Mouse (Mus musculus) lung, postnatal 10 days (tissue): ENCODE results near the gene Trappc10.
A peak's percentile ranks its signal among the peaks of the same experiment; 100 is the strongest.

Source experiments
- DNase-seq: peaks from one replicate; pipeline ENCODE4 v3.0.0; 2021

Gene Trappc10

GRCm38 (mm10) chr10:78244438-78245224 is at the start of gene Trappc10:
TSS of gene Trappc10 (minus strand) at chr10:78244641.
- peak; percentile 92 for DNase-seq

- no peak for DNase-seq
Observed at GRCm38 (mm10) chr10:78293576-78293975, 49.1 kb upstream of the Trappc10 start.

GRCm38 (mm10) chr10:78292381-78292780 is 47.9 kb upstream of the Trappc10 start:
- DNase-seq = no peak

GRCm38 (mm10) chr10:78290730-78291535 is 46.5 kb upstream of the Trappc10 start:
- no peak for DNase-seq

GRCm38 (mm10) chr10:78288896-78289295 is 44.5 kb upstream of the Trappc10 start:
- DNase-seq = no peak

- no peak for DNase-seq
Observed at GRCm38 (mm10) chr10:78288135-78288534, 43.7 kb upstream of the Trappc10 start.

GRCm38 (mm10) chr10:78287465-78288132 is 43.2 kb upstream of the Trappc10 start:
- no peak for DNase-seq

- no peak for DNase-seq
Observed at GRCm38 (mm10) chr10:78285959-78286358, 41.5 kb upstream of the Trappc10 start.

- DNase-seq = no peak
Observed at GRCm38 (mm10) chr10:78285409-78285808, 41.0 kb upstream of the Trappc10 start.

- DNase-seq = no peak
Observed at GRCm38 (mm10) chr10:78284812-78285211, 40.4 kb upstream of the Trappc10 start.

- no peak for DNase-seq
Observed at GRCm38 (mm10) chr10:78282411-78282810, 38.0 kb upstream of the Trappc10 start.

GRCm38 (mm10) chr10:78280486-78280885 is 36.0 kb upstream of the Trappc10 start:
- DNase-seq = no peak

GRCm38 (mm10) chr10:78279210-78279609 is 34.8 kb upstream of the Trappc10 start:
- peak; percentile 71 for DNase-seq

- no peak for DNase-seq
Observed at GRCm38 (mm10) chr10:78277835-78278234, 33.4 kb upstream of the Trappc10 start.

- no peak for DNase-seq
Observed at GRCm38 (mm10) chr10:78276242-78276641, 31.8 kb upstream of the Trappc10 start.

- peak; percentile 26 for DNase-seq
Observed at GRCm38 (mm10) chr10:78272932-78273331, 28.5 kb upstream of the Trappc10 start.

GRCm38 (mm10) chr10:78265881-78266280 is 21.4 kb upstream of the Trappc10 start:
- DNase-seq = no peak

- DNase-seq = no peak
Observed at GRCm38 (mm10) chr10:78264735-78265134, 20.3 kb upstream of the Trappc10 start.

GRCm38 (mm10) chr10:78260916-78261650 is 16.6 kb upstream of the Trappc10 start:
- no peak for DNase-seq

- DNase-seq = peak; percentile 73
Observed at GRCm38 (mm10) chr10:78260322-78260721, 15.9 kb upstream of the Trappc10 start.

- no peak for DNase-seq
Observed at GRCm38 (mm10) chr10:78259702-78260101, 15.3 kb upstream of the Trappc10 start.

GRCm38 (mm10) chr10:78259230-78259629 is 14.8 kb upstream of the Trappc10 start:
- DNase-seq = no peak
